Mouse (Mus musculus): ENCODE data around the gene Mmel1. TPM values are rescaled to one million over a fixed set of nuclear protein-coding genes. Genes with fewer than 3 reads are reported as not detected.
A peak's percentile ranks its signal among the peaks of the same experiment; 100 is the strongest.

Gene Mmel1
- polyA plus RNA-seq, 1 experiment, result 0.05 TPM

DNA sequence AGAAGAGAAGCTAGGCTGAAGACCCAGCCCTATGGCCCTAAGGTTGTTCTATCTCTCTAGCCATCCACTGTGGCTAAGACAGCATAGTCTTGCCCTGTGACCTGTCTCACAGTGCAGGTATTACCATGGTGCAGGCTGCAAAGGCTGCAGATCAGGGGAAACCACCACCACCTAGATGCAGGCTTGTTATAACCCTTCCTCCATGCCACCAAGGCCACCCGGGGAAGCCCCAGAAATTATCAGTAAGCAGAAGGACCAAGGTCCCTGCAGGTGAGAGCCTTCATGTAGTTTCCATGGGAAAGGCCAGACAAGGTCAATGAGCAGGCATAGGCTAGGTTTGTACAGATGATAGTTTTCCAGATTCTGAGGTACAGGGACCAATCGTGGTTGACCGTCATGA is 44.5 kb downstream of the Mmel1 start:
- no peak for TF ChIP-seq GATA1 (IDR thresholded peaks at IDR 0.05; ENCODE audit: low read length)

DNA sequence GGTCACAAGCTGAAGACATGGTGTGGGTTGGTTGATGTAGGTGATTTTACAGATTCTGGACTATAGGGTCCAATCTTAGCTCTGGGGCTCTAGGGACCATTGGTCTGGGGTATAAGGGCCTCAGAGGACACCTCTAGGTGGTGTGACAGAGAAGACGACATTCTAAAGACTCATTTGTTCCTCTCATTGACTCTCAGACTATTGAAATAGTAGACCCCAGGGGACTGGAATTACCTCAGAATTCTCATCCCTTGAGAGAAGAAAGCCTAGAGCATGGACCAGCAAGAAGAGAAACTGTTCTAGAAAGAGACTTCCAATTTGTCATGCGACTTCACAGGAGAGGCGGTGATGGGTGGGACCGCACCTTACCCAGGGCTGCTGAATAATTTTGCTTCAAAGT is 44.9 kb downstream of the Mmel1 start:
- no peak for TF ChIP-seq GATA1 (IDR thresholded peaks at IDR 0.05; ENCODE audit: low read length)

DNA sequence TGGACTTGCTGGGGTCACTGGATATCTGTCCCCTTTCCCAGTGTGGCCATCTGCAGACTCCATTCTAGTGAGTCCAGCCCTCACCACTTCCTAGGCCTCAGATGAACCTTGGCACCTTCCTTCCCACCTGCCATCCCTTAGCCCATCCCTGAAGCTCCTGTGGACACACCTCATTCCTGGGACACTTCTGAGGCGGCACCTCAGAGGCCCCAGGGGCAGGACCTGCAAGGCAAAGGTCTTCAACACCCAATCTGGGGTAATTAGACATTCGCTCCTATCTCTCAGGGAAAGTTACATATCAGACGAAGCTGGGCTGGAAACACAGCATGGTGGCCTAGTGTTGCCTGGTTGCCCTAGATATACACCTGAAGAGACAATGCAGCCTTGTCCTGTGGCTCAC is 45.3 kb downstream of the Mmel1 start:
- no peak for TF ChIP-seq GATA1 (IDR thresholded peaks at IDR 0.05; ENCODE audit: low read length)

DNA sequence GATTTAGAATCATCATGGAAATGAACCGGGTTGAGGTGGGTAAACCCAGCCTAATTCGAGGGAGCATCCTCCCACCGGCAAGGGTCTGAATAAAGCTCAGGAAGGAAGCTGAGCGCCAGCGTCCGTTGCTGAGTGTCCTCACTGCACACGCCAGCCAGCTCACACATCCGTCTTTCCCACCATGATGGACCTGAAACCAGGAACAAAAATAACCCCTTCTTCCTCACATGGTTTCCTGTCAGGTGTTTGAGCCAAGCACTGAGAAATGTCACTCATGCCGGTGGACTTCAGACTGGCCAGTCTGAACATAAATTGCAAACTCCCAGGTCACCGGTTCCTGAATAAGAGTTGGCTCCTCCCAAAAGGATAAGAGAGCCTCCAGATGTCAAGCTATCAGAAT is 45.9 kb downstream of the Mmel1 start:
- no peak for TF ChIP-seq GATA1 (IDR thresholded peaks at IDR 0.05; ENCODE audit: low read length)

DNA sequence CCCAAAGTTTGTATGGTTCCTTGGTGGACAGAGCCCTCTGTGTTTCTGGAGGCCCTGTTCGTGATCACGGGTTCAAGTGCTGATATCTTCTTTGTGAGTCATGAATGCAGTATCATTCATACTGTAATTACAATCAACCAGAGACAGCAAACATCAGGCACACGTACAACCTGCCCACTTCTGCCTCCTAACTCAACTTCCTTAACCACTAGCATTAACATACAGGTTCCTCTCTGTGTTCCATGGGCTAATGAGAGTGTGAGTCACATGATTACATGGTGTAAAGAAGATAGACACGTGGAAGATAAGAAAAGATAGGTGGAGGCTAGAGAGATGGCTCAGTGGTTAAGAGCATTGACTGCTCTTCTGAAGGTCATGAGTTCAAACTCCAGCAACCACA is 47.3 kb downstream of the Mmel1 start:
- TF ChIP-seq GATA1 (IDR thresholded peaks at IDR 0.05; ENCODE audit: low read length), result no peak

DNA sequence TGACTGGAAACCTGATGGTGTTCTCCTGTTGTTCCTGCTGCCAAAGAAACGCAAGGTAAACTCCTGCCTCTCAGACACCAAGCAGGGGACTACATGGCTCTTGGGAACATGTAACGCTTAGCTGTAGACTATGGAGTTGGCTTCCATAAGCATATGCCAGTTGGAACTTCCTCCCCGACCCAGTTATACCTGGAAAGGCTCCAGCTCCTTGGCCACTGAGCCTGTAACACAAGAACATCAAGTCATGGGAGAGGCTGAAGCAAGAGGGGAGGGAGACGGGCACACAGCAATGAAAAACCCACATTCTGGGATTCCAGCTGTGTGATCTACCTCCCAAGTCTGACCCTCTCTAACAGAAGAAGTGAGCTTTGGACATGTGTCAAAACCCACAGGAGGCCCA is 52.9 kb downstream of the Mmel1 start:
- no peak for TF ChIP-seq GATA1 (IDR thresholded peaks at IDR 0.05; ENCODE audit: low read length)

DNA sequence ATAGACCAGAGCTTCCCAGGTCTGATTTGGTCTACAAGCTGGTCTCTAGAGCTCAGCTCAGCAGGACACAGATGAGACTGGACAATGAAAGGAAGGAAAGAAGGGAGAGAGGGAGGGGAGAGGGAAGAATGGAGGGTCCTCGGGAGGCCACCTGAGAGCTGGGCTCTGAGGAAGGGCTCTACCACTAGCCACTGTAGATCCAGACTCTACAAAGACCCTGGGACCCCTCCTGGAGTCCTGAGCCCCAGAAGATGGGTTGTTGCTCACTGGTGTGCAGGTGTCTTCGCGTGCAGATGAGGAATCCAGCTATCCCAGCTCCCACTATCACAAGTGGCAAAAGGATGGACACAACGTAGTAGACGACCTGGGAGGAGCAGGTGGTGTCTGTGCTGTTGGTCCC is 53.5 kb downstream of the Mmel1 start:
- no peak for TF ChIP-seq GATA1 (IDR thresholded peaks at IDR 0.05; ENCODE audit: low read length)

DNA sequence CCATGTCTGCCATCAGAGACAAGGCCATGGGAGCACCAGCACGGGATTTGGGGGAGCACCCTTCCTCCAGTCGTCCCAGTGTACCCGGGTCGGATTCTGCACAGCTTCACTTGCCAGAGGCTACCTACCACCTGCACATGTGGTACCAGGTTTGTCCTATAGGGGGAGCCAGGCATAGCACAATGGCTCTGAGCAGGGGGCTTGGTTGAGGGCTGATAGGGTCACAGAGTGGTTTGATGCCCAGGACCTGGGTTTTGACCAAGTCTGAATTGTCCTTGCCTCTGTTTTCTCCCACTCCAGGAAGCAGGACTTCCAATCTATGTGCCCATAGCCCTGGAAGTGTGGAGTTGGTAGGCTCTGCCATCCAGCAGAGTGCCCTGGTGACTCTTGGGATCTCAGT is 56.0 kb downstream of the Mmel1 start:
- TF ChIP-seq GATA1 (IDR thresholded peaks at IDR 0.05; ENCODE audit: low read length), result no peak

DNA sequence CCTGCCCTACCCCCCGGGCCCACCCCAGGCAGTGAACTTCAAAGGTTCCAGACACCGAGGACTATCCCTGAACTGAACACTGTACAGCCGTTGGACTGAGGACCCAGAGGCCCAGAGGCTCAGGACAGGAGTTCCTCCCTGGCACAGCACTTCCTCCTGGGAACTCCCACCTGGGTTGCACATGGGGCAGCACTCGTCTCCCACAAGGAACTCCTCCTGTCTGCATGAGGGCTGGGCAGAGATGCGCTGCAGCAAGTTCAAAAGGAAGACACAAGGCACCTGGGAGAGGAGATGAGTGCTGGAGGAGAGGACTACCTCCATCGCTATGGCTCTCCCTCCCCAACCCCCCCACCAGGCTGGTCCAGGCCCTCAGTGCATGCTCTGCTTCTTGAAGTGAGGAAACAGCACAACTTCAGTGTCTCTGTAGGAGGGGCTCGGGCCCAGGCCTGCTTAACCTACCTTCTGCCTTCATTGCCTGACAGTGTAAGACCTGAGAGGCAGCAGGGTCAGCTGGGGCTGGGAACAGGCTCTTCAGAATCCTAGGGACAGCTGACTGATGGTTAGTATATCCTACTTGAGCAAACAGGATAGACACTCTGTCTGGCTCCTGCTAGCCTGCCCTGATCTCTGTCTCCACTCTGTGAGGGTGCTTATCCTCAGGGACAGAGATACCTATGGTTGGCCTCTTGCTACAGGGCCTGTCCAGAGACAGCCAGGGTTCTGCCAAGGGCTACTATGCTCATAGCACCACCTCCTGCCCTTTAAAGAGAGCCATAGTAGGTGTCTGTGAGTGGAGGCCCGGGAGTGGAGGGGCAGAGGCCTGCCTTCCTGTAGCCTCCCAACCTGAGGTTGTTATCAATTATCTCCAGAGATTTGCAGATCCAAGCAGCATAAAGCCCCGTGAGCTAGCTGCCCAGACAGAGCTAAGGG is 57.8 kb downstream of the Mmel1 start:
- TF ChIP-seq GATA1 (IDR thresholded peaks at IDR 0.05; ENCODE audit: low read length), result no peak

DNA sequence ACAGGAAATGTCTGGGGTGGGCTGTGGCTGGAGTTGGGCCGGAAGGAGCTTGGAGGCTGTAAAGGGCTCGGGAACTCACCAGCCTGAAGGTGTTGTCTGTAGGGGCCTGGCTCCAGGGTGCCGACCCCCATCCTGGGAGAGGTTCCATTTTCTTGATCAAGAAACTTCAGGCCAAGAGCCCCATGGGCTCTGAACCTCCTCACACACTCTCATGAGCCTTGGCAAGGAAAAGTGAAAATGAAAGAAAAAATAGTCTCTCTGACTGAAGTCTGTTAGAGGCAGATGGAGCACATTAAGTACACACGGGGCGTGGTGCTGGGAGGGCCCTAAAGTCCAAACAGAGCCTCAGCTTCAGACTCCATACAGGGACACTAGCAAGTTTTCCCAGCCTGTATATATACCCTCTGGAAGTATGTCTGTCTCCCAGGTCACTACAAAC is 58.5 kb downstream of the Mmel1 start:
- no peak for TF ChIP-seq GATA1 (IDR thresholded peaks at IDR 0.05; ENCODE audit: low read length)

DNA sequence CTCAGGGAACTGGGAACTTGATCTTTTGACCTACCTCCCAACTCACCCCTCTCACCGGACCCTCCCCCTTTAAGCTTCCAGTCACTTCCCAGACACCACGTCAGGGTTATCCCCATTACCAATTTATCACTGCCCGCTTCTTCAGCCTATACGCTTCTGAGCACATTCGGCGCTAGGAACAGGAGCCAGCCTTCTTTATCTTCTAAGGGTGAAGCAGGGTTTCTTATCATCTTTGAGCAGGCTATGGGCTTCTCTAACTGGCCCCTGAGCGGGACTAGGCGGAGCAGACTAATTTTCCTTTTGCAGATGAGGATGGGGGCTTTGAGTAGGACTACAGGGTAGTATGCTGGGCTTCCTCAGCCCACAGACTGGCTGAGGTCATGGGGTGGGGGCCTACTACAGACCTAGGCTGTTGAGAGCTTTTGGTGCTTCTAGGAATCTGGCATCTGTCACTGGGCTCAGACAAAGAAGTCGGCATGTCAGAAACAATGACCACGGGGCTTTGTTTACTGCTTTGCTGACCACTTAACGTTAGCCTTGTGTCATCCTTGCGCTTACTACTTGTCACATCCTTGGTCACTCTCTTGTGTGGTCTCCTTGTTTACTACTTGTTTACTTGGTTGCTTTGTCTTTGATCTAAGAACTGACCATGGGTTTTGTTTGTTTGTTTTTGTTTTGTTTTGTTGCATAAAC is 59.2 kb downstream of the Mmel1 start, which contains the start of gene Tnfrsf14:
Tnfrsf14 (minus strand) TSS at position 169 of the 693 bp plus-strand sequence.
- peak; percentile 68 for TF ChIP-seq GATA1 (IDR thresholded peaks at IDR 0.05; ENCODE audit: low read length)

DNA sequence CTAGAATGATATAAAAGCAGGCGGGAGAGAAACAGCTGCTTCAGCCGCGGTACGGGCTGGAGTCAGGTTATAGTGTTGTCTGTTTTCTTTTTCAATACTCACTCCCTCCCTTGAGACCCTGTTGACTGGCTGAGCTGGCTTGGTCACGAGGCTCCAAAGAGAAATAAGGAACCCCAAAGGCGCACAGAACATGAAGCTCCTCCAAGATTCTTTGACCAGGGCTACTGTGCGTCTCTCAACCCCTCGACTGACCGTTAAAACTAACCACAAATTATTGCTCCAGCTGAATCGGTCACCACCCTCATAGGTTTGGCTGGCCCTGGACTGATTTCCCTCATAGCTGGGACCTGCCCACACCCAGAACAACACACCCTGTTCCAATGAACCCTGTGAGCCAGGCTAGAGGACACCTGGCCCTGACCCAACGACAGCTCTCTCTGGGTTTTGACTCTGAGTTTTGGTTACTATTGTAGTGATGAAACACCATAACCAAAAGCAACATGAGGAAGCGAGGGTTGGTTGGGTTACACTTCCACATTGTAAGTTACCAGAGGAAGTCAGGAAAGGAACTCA is 59.8 kb downstream of the Mmel1 start:
- TF ChIP-seq GATA1 (IDR thresholded peaks at IDR 0.05; ENCODE audit: low read length), result no peak

DNA sequence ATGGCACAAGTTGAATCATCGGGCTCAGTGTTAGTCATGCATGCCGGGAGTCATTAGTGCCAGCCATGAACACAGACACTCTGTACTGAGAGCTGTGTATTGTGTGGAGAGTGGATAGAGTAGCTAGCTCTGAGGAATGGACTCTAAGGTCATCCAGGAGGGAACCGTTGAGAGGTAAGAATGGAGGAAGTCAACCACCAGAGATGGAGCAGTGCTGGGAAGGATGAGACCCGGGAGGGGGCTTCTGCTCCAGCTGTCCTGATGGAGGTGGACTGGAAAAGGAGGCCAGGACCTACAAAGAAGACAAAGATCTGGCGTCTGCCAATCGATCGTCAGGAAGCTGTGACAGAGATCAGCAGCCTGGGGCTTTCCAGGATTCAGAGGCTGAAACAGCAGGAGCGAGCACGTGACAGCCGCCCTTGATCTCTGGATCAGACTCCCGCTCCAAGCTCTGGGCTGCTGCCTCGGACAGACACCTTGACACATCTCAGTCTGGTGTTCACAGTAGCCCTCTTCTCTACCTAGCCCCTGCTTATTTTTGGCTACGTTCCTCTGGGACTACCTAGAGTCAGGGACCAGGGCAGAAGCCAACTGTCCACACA is 64.0 kb downstream of the Mmel1 start:
- no peak for TF ChIP-seq GATA1 (IDR thresholded peaks at IDR 0.05; ENCODE audit: low read length)

DNA sequence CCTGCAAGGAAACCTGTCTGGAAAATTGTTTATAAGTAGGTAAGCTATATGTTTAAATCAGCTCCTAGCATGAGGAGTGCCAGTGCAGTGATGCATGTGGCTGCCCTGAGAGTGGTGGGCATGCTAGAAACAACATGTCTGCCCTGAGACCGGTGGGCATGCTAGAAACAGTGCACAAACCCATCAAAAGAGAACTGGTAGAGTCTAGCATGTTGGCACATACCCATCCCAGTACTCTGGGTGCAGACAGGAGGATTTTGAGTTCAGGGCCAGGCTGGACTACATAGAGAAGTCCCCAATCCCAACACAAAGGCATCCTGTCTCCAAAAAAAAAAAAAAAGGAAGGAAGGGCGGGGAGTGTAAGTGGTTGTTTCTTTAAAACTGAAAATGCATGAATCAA is 65.4 kb downstream of the Mmel1 start:
- TF ChIP-seq GATA1 (IDR thresholded peaks at IDR 0.05; ENCODE audit: low read length), result no peak

DNA sequence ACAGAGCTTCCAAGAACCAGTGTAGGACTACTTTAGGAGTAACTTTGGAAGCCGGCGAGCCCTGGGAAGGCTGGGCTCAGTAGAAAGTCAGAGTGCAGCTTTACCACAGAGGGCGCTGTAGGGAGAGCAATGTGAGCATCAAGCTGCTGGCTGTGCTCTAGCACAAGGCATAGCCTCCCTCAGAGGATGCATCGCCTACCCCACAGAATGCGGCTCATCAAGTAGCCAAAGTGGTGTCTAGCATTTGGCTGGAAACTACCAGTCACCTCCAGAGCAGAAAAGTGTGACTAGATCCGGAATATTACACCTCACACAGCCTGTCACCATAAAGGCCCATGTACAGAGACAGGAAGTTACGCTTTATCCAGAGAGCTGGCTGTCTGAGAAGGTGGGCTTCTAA is 66.4 kb downstream of the Mmel1 start:
- no peak for TF ChIP-seq GATA1 (IDR thresholded peaks at IDR 0.05; ENCODE audit: low read length)
